Mouse (Mus musculus) intestine, embryonic 15.5 days (tissue): ENCODE measurements around the gene Phactr3. TPM values are rescaled to one million over a fixed set of nuclear protein-coding genes. Genes with fewer than 3 reads are reported as not detected.

Experiments
- ATAC-seq: fragments of 200-750 bp; cut with Nextera tagmentation; 2 replicates; pipeline ENCODE4 v1.8.0; 2017; ENCODE audit warnings: moderate TSS enrichment, moderate library complexity
- H3K27ac ChIP-seq: fragments of 300-500 bp; sonication (generic); 2 replicates; pipeline ENCODE4 v1.5.1; 2015; ENCODE audit warnings: mild to moderate bottlenecking, inconsistent platforms
- H3K27me3 ChIP-seq: fragments of 300-500 bp; sonication (generic); replicated peaks from 2 replicates; pipeline ENCODE4 v1.6.1; 2015; ENCODE audit warnings: inconsistent platforms
- H3K36me3 ChIP-seq: fragments of 300-500 bp; sonication (generic); 2 replicates; pipeline ENCODE4 v1.6.1; 2015; ENCODE audit warnings: inconsistent platforms
- H3K4me1 ChIP-seq: fragments of 300-500 bp; sonication (generic); replicated peaks from 2 replicates; pipeline ENCODE4 v1.6.1; 2015; ENCODE audit warnings: inconsistent platforms
- H3K4me2 ChIP-seq: fragments of 300-500 bp; sonication (generic); replicated peaks from 2 replicates; pipeline ENCODE4 v1.6.1; 2015; ENCODE audit warnings: mild to moderate bottlenecking, inconsistent platforms
- H3K4me3 ChIP-seq: fragments of 300-500 bp; sonication (generic); replicated peaks from 2 replicates; pipeline ENCODE4 v1.5.1; 2015; ENCODE audit warnings: inconsistent platforms
- H3K9ac ChIP-seq: fragments of 300-500 bp; sonication (generic); 2 replicates; pipeline ENCODE4 v1.6.1; 2015; ENCODE audit warnings: inconsistent platforms
- H3K9me3 ChIP-seq: fragments of 300-500 bp; sonication (generic); 2 replicates; pipeline ENCODE4 v1.6.1; 2016; ENCODE audit warnings: inconsistent platforms
- WGBS: fragments of 180-500 bp; shearing (Covaris S2); methylation state at CpG from one replicate; pipeline ENCODE4 v1.1.7; 2015; 5-methylcytosine and 5-hydroxymethylcytosine counted together
- polyA plus RNA-seq: library from polyadenylated mRNA; unstranded; fragments of >200 nt; fragmentation: Nextera tagmentation; extraction: Ambion mirVana; gene quantifications from 2 replicates; pipeline ENCODE4 v1.2.1, GENCODE M21; 2015

Phactr3 gene
- polyA plus RNA-seq, 1 experiment from 2014 or later = 3.4 TPM

- 71% methylated on average over 1 of the region's 1 CpGs for WGBS
- Histone ChIP-seq H3K9me3 (no peaks in the 10 kb centered on the region), H3K27ac (no peak overlapping the region), H3K9ac (no peak overlapping the region), H3K36me3 (no peaks in the 10 kb centered on the region), H3K4me3 (no peak overlapping the region), H3K4me1 (no peaks in the 10 kb centered on the region), H3K4me2 (no peak overlapping the region), H3K27me3 (no peaks in the 10 kb centered on the region)
- no peak for ATAC-seq
Observed at GRCm38 (mm10) chr2:178214531-178214930, 95.8 kb downstream of the Phactr3 start.

DNA sequence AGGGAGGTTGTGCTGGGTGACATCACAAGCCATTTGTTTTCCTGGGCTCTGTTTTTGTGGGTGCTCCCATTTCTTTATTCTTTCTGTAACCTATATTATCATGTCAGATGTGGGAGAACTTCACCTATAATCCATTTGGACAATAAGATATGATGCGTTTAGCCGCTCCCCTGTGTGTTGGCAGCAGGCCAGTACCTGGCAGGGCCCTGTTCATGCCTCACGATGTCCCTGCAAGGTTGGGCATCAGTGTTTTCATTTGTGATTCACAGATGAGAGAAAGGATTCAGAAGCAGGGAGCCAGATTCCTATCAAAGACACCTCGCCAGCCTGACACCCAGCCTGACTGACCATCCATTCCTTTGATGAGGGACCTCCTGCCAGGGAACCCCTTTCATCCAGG, 99.7 kb downstream of the Phactr3 start:
- H3K27me3 ChIP-seq = no peaks in the 10 kb centered on the region
- H3K4me3 ChIP-seq = no peak overlapping the region
- no peak overlapping the region for H3K4me2 ChIP-seq
- H3K36me3 ChIP-seq = no peaks in the 10 kb centered on the region
- no peak overlapping the region for H3K27ac ChIP-seq
- no peaks in the 10 kb centered on the region for H3K9me3 ChIP-seq
- 61% methylated on average over 4 of the region's 4 CpGs for WGBS
- no peaks in the 10 kb centered on the region for H3K4me1 ChIP-seq
- no peak overlapping the region for H3K9ac ChIP-seq
- ATAC-seq = no peak

DNA sequence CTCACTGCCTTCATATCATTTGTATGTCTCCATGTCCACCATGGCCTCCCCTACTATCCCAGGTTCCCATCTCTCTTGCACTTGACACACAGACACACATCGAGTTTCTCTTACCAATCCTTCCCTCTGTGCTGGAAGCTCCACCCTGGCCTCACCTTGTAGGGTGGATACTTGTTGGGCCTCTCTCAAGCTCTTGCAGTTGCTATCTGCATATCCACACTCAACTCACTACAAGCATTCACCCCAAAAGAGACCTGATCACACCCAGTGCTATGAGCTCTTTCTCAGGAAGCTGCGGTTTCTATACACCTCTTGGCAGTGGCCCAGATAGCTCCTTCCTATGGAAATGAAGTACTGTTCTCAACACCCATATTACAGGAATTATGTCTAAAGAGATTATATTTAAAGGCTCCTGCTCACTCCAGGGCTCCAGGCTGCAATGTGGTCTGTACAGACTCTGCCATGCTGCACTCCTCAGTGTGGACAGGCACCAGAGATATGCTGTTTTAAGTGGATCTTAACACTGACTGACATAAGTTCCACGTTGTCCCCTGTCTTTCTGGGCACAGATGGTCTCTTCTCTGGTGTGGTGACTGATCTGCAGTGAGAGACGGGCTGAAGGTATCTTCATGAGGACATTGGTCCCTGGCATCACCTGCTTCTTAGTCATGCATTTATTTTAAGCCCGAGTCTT, 100.8 kb downstream of the Phactr3 start:
- no peaks in the 10 kb centered on the region for H3K9me3 ChIP-seq
- H3K4me1 ChIP-seq = no peaks in the 10 kb centered on the region
- no peak overlapping the region for H3K27ac ChIP-seq
- no peaks in the 10 kb centered on the region for H3K36me3 ChIP-seq
- ATAC-seq = no peak
- no peak overlapping the region for H3K4me2 ChIP-seq
- WGBS = 76% methylated on average over 5 of the region's 5 CpGs
- H3K27me3 ChIP-seq = no peaks in the 10 kb centered on the region
- H3K4me3 ChIP-seq = no peak overlapping the region
- no peak overlapping the region for H3K9ac ChIP-seq

GRCm38 (mm10) chr2:178220148-178220717, 101.5 kb downstream of the Phactr3 start:
- H3K4me2 ChIP-seq = no peak overlapping the region
- H3K4me3 ChIP-seq = no peak overlapping the region
- no peaks in the 10 kb centered on the region for H3K4me1 ChIP-seq
- no peaks in the 10 kb centered on the region for H3K9me3 ChIP-seq
- H3K9ac ChIP-seq = no peak overlapping the region
- 84% methylated on average over 3 of the region's 3 CpGs for WGBS
- no peaks in the 10 kb centered on the region for H3K27me3 ChIP-seq
- no peak overlapping the region for H3K27ac ChIP-seq
- no peak for ATAC-seq
- no peaks in the 10 kb centered on the region for H3K36me3 ChIP-seq

GRCm38 (mm10) chr2:178221003-178221402, 102.2 kb downstream of the Phactr3 start:
- ATAC-seq = no peak
- Histone ChIP-seq H3K27me3 (no peaks in the 10 kb centered on the region), H3K4me2 (no peak overlapping the region), H3K4me3 (no peak overlapping the region), H3K9ac (no peak overlapping the region), H3K4me1 (no peaks in the 10 kb centered on the region), H3K9me3 (no peaks in the 10 kb centered on the region), H3K36me3 (no peaks in the 10 kb centered on the region), H3K27ac (no peak overlapping the region)
- WGBS = 87% methylated on average over 3 of the region's 3 CpGs

DNA sequence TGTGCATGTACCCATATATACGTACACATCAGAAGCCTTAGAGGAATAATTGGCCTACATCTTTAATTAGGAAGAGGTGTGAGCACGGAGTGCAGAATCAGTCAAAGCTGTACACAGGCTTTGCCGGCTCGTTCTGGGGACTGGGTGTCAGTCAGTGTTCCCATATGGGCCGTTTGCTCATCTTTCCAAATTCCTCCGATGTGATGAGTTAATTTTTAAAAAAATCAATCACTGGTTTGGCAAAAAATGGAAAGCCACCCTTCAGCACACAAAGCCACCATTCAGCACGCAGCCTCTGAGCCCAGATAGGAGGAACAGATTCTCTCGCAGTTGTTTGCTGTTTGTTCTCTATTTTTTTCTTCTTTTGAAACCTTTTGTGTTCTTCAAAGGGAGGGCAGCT, 110.5 kb downstream of the Phactr3 start:
- no peak overlapping the region for H3K27ac ChIP-seq
- no peaks in the 10 kb centered on the region for H3K36me3 ChIP-seq
- H3K4me2 ChIP-seq = no peak overlapping the region
- no peak for ATAC-seq
- H3K9ac ChIP-seq = no peak overlapping the region
- no peaks in the 10 kb centered on the region for H3K4me1 ChIP-seq
- no peaks in the 10 kb centered on the region for H3K9me3 ChIP-seq
- WGBS = 74% methylated on average over 8 of the region's 8 CpGs
- H3K27me3 ChIP-seq = no peaks in the 10 kb centered on the region
- no peak overlapping the region for H3K4me3 ChIP-seq

- Histone ChIP-seq H3K4me1 (no peaks in the 10 kb centered on the region), H3K4me2 (no peak overlapping the region), H3K4me3 (no peak overlapping the region), H3K36me3 (no peaks in the 10 kb centered on the region), H3K27ac (no peak overlapping the region), H3K27me3 (no peaks in the 10 kb centered on the region), H3K9me3 (no peaks in the 10 kb centered on the region), H3K9ac (no peak overlapping the region)
- WGBS = 75% methylated on average over 5 of the region's 5 CpGs
- no peak for ATAC-seq
Observed at GRCm38 (mm10) chr2:178233487-178233886, 114.7 kb downstream of the Phactr3 start.

GRCm38 (mm10) chr2:178237056-178237455, 118.3 kb downstream of the Phactr3 start:
- no peak for ATAC-seq
- no peak overlapping the region for H3K4me3 ChIP-seq
- H3K9me3 ChIP-seq = no peaks in the 10 kb centered on the region
- 77% methylated on average over 3 of the region's 3 CpGs for WGBS
- no peak overlapping the region for H3K9ac ChIP-seq
- no peaks in the 10 kb centered on the region for H3K27me3 ChIP-seq
- H3K4me1 ChIP-seq = no peaks in the 10 kb centered on the region
- no peaks in the 10 kb centered on the region for H3K36me3 ChIP-seq
- no peak overlapping the region for H3K4me2 ChIP-seq
- H3K27ac ChIP-seq = no peak overlapping the region

DNA sequence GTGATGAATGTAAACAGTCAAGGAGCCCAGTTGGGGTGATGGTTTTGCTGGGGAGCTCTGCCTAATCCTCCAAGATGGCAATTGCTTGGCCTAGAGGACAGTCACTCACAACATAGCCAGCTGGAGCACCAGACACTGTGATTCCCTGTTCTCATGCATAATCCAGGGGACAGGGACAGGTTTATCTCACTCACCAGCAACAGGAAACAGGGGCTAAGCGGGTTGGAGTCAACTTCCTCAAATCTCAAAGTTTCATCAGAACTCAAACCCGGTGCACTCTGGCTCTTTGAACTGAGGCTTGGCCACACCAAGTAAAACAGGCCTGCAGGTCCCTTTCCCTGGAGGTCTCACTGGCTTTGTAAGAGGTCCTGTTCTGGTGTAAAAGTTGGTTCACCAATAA, 119.7 kb downstream of the Phactr3 start:
- Histone ChIP-seq H3K36me3 (no peaks in the 10 kb centered on the region), H3K4me1 (no peaks in the 10 kb centered on the region), H3K9me3 (no peaks in the 10 kb centered on the region), H3K27ac (no peak overlapping the region), H3K4me2 (no peak overlapping the region), H3K9ac (no peak overlapping the region), H3K4me3 (no peak overlapping the region), H3K27me3 (no peaks in the 10 kb centered on the region)
- 68% methylated on average over 2 of the region's 2 CpGs for WGBS
- ATAC-seq = no peak

DNA sequence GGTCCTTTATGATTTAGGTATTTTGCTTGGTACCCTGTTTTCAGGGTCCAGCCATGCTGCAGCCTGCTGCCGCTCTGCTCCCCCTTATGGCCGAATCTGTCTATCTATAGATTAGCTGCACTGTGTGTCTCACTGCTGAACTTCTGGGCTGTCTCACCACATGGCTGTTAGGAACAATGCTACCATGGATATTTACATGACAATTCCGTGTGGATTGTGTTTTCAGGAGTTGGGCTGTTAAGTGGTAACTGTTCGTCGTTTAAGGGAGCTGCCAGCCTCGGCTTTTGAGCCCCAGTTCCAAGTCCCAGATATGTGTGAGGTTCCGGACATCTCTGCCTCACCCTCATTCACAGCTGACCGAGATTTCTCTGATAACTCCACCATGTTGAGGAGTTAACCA, 122.1 kb downstream of the Phactr3 start:
- Histone ChIP-seq H3K27me3 (no peaks in the 10 kb centered on the region), H3K36me3 (no peaks in the 10 kb centered on the region), H3K27ac (no peak overlapping the region), H3K9me3 (no peaks in the 10 kb centered on the region), H3K4me1 (no peaks in the 10 kb centered on the region), H3K9ac (no peak overlapping the region), H3K4me3 (no peak overlapping the region), H3K4me2 (no peak overlapping the region)
- no peak for ATAC-seq
- WGBS = 61% methylated on average over 8 of the region's 8 CpGs

- peak; percentile 23; the same call in 1 of the 2 replicates for ATAC-seq
Observed at GRCm38 (mm10) chr2:178241374-178241773, 122.6 kb downstream of the Phactr3 start.

DNA sequence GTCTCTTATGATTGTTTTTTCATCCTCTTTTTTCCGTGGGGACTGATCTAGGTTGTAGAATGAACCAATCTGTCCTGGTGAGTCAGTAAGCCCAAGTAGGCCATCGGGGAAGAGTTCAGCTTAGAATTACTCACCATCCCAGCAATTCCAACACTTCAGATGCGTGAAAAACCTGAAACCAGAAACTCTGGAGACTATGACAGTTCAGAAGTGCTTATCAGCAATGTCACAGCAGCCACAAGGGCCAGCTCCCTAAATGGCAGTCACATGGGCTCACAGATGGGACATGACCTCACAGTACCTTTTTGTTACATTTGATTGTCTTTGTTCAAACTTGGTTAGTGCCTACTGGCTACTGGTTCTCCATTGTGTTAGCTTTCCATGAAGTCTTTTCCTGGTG, 124.2 kb downstream of the Phactr3 start:
- no peaks in the 10 kb centered on the region for H3K9me3 ChIP-seq
- H3K4me3 ChIP-seq = no peak overlapping the region
- no peak overlapping the region for H3K27ac ChIP-seq
- 64% methylated on average over 3 of the region's 3 CpGs for WGBS
- no peak overlapping the region for H3K9ac ChIP-seq
- H3K4me2 ChIP-seq = no peak overlapping the region
- no peak for ATAC-seq
- H3K36me3 ChIP-seq = no peaks in the 10 kb centered on the region
- no peaks in the 10 kb centered on the region for H3K4me1 ChIP-seq
- no peaks in the 10 kb centered on the region for H3K27me3 ChIP-seq

More at GRCm38 (mm10) chr2:178241374-178241773, 122.6 kb downstream of the Phactr3 start:
- Histone ChIP-seq H3K4me3 (no peak overlapping the region), H3K27me3 (no peaks in the 10 kb centered on the region), H3K36me3 (no peaks in the 10 kb centered on the region), H3K9me3 (no peaks in the 10 kb centered on the region), H3K4me1 (no peaks in the 10 kb centered on the region), H3K27ac (no peak overlapping the region), H3K4me2 (no peak overlapping the region), H3K9ac (no peak overlapping the region)
- 63% methylated on average over 3 of the region's 3 CpGs for WGBS

GRCm38 (mm10) chr2:178244866-178245265, 126.1 kb downstream of the Phactr3 start:
- Histone ChIP-seq H3K9me3 (no peaks in the 10 kb centered on the region), H3K4me2 (no peak overlapping the region), H3K9ac (no peak overlapping the region), H3K36me3 (no peaks in the 10 kb centered on the region), H3K27me3 (no peaks in the 10 kb centered on the region), H3K4me3 (no peak overlapping the region), H3K27ac (no peak overlapping the region), H3K4me1 (no peaks in the 10 kb centered on the region)
- ATAC-seq = no peak
- WGBS = 92% methylated on average over 1 of the region's 1 CpGs
